Mouse (Mus musculus) ovary, adult 18-20 months (tissue): ENCODE data around the gene Litaf.
"Not testable (repeated sequence)": the region's sequence is repeated elsewhere in the genome, so short reads cannot be mapped to it uniquely, and the experiment has no call there.

Experiments
- DNase-seq: peaks from one replicate; pipeline ENCODE4 v3.0.0; 2022; ENCODE audit warnings: low spot score, mixed read lengths

Litaf gene

GRCm38 (mm10) chr16:10990763-10991162 lies 75.2 kb downstream of the Litaf start:
- DNase-seq, result no peak

- no peak for DNase-seq
These were observed 76.1 kb downstream of the Litaf start for GRCm38 (mm10) chr16:10989896-10990295.

GRCm38 (mm10) chr16:10989361-10989760 lies 76.6 kb downstream of the Litaf start:
- DNase-seq, result no peak

GRCm38 (mm10) chr16:10988261-10988660 lies 77.7 kb downstream of the Litaf start:
- DNase-seq, result no peak

GRCm38 (mm10) chr16:10984534-10984933 lies 81.4 kb downstream of the Litaf start:
- no peak for DNase-seq

GRCm38 (mm10) chr16:10981493-10982070 lies 84.4 kb downstream of the Litaf start:
- DNase-seq, result no peak

- no peak for DNase-seq
These were observed 86.7 kb downstream of the Litaf start for GRCm38 (mm10) chr16:10979064-10979803.

GRCm38 (mm10) chr16:10977877-10978276 lies 88.1 kb downstream of the Litaf start:
- no peak for DNase-seq

- DNase-seq, result peak; percentile 35
These were observed 89.7 kb downstream of the Litaf start for GRCm38 (mm10) chr16:10976202-10976631.

- DNase-seq, result no peak
These were observed 91.0 kb downstream of the Litaf start for GRCm38 (mm10) chr16:10974939-10975338.

GRCm38 (mm10) chr16:10974037-10974446 lies 91.9 kb downstream of the Litaf start:
- DNase-seq, result no peak

- DNase-seq, result no peak
These were observed 93.7 kb downstream of the Litaf start for GRCm38 (mm10) chr16:10972259-10972658.

GRCm38 (mm10) chr16:10969944-10970343 lies 96.0 kb downstream of the Litaf start:
- not testable (repeated sequence) for DNase-seq

- DNase-seq, result no peak
These were observed 96.6 kb downstream of the Litaf start for GRCm38 (mm10) chr16:10969342-10969741.

GRCm38 (mm10) chr16:10968299-10968698 lies 97.7 kb downstream of the Litaf start:
- no peak for DNase-seq

- no peak for DNase-seq
These were observed 98.2 kb downstream of the Litaf start for GRCm38 (mm10) chr16:10967756-10968155.

GRCm38 (mm10) chr16:10967013-10967412 lies 98.9 kb downstream of the Litaf start:
- DNase-seq, result no peak

- DNase-seq, result no peak
These were observed 100.9 kb downstream of the Litaf start for GRCm38 (mm10) chr16:10965034-10965433.

GRCm38 (mm10) chr16:10960916-10961315 lies 105.0 kb downstream of the Litaf start:
- DNase-seq, result no peak

GRCm38 (mm10) chr16:10958763-10959440 lies 107.1 kb downstream of the Litaf start:
- DNase-seq, result no peak

- not testable (repeated sequence) for DNase-seq
These were observed 107.7 kb downstream of the Litaf start for GRCm38 (mm10) chr16:10958307-10958706.

- no peak for DNase-seq
These were observed 108.2 kb downstream of the Litaf start for GRCm38 (mm10) chr16:10957794-10958193.
